Mouse (Mus musculus) stomach, postnatal 0 days (tissue): ENCODE data around the gene Tma7.

Experiments
- CTCF ChIP-seq: IDR thresholded peaks from 2 replicates; pipeline ENCODE4 v1.5.1; 2016; ENCODE audit warnings: antibody characterized with exemption, low read depth, mild to moderate bottlenecking, moderate library complexity
- EP300 ChIP-seq: optimal IDR thresholded peaks from 2 replicates; pipeline ENCODE3; 2016; ENCODE audit warnings: antibody characterized with exemption

DNA sequence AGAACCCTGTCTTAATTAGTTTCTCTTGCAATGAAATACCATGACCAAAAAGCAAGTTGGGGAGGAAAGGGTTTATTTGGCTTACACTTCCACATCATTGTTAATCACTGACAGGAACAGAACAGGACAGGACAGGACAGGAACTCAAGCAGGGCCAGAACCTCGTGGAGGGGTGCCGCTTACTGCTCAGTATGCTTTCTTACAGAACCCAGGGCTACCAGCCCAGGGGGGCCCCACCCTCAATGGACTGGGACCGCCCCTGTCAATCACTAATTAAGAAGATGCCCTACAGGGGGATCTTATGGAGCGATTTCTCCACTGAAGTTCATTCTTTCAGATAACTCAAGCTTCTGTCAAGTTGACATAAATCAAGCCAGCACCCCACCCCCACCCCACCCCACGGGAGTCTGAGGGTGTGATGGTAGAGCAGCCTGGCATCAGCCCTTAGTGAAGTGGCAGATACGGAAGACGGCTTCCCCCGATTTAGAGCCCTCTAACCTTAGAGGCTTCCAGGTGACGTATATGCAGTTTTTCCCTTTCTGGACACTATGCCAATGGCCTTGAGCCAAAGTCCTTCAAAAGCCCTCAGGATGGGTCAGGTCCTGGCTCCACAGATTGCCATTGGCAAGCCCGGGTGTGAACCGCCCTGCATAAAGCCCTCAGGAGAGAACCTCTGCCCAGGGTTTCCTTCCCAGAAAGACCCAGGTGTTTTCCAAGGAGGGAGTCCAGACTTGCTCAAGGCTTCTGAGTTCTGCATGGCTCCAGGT, 11.6 kb upstream of the Tma7 start:
- no peak for TF ChIP-seq CTCF
- TF ChIP-seq EP300 = no peak
